In genomic region chr5:21987711-21988110, GRCm38 (mm10) we compare ENCODE assay signal across 28 mouse cellular contexts.
DNase-seq lines count a peak whose midpoint lies in the region; ATAC-seq and TF ChIP-seq lines count a peak whose summit lies in the region.
"Had no signal": no experiment of that assay in that cellular context is flagged by ENCODE, and none has a peak within 500 bp of the region (broad histone marks: within the 10 kb centered on the region; RNA-seq: fewer than 3 reads in every experiment).

No protein-coding gene starts in this region.

- H3K9me3 ChIP-seq in lung, embryonic 14.5 days (ENCODE audit: low read depth, low read length), result no peaks in the 10 kb centered on the region
- H3K9me3 ChIP-seq in lung, postnatal 0 days (ENCODE audit: low read length), result no peaks in the 10 kb centered on the region
- H3K9me3 ChIP-seq: limb, embryonic 13.5 days; liver, embryonic 12.5 days; neural tube, embryonic 13.5 days had no signal

- no peak for TF ChIP-seq POLR2A in thymus, adult 2 months (IDR thresholded peaks at IDR 0.05; ENCODE audit: control insufficient read depth, extremely low read depth, insufficient read depth, low read length, poor library complexity)

- H3K27ac ChIP-seq in lung, embryonic 14.5 days (ENCODE audit: low read depth), result no peak overlapping the region
- no peak overlapping the region for H3K27ac ChIP-seq in lung, postnatal 0 days (ENCODE audit: low read length)
- H3K27ac ChIP-seq in thymus, adult 2 months (ENCODE audit: control insufficient read depth, insufficient read depth, low read length), result no peak overlapping the region
- H3K27ac ChIP-seq: forebrain, embryonic 10.5 days; limb, embryonic 13.5 days; liver, embryonic 12.5 days; neural tube, embryonic 13.5 days had no signal

- no peak overlapping the region for H3K4me2 ChIP-seq in lung, embryonic 14.5 days
- no peak overlapping the region for H3K4me2 ChIP-seq in lung, postnatal 0 days (replicated peaks; ENCODE audit: low read depth, low read length)
- H3K4me2 ChIP-seq: heart, embryonic 12.5 days; limb, embryonic 13.5 days; liver, embryonic 12.5 days; neural tube, embryonic 13.5 days had no signal

- no peak overlapping the region for H3K4me3 ChIP-seq in lung, embryonic 14.5 days (ENCODE audit: low read depth, low read length)
- H3K4me3 ChIP-seq in lung, postnatal 0 days (ENCODE audit: low read depth, low read length), result no peak overlapping the region
- no peak overlapping the region for H3K4me3 ChIP-seq in thymus, adult 2 months (ENCODE audit: control insufficient read depth, insufficient read depth, low read length)
- H3K4me3 ChIP-seq: forebrain, embryonic 10.5 days; heart, embryonic 12.5 days; limb, embryonic 13.5 days; liver, embryonic 12.5 days; myocyte; neural tube, embryonic 13.5 days had no signal

- TF ChIP-seq CTCF in lung, embryonic 14.5 days (IDR thresholded peaks at IDR 0.05; ENCODE audit: low read depth), result no peak
- no peak for TF ChIP-seq CTCF in lung, postnatal 0 days (IDR thresholded peaks at IDR 0.05)
- no peak for TF ChIP-seq CTCF in thymus, adult 2 months (IDR thresholded peaks at IDR 0.05; ENCODE audit: borderline replicate concordance, control insufficient read depth, extremely low read depth, insufficient read depth, low read length, poor library complexity)

- no peaks in the 10 kb centered on the region for H3K27me3 ChIP-seq in lung, embryonic 14.5 days (ENCODE audit: insufficient read depth, low read length)
- H3K27me3 ChIP-seq in lung, postnatal 0 days (replicated peaks; ENCODE audit: insufficient read depth, low read length), result no peaks in the 10 kb centered on the region
- no peaks in the 10 kb centered on the region for H3K27me3 ChIP-seq in thymus, adult 2 months (ENCODE audit: control insufficient read depth, insufficient read depth, low read length)
- H3K27me3 ChIP-seq: CH12.LX; heart, embryonic 12.5 days; limb, embryonic 13.5 days; liver, embryonic 12.5 days; neural tube, embryonic 13.5 days had no signal

- ATAC-seq in frontal cortex, adult (ENCODE audit: low TSS enrichment), result peak; percentile 39; the same call in 1 of the 2 replicates
- ATAC-seq in lung, embryonic 14.5 days (ENCODE audit: insufficient read depth), result peak; percentile 74; the same call in 1 of the 2 replicates
- no peak for ATAC-seq in lung, postnatal 0 days
- ATAC-seq: liver, embryonic 12.5 days; Patski had no signal

- TF ChIP-seq EP300 in lung, postnatal 0 days (IDR thresholded peaks at IDR 0.05), result no peak

- no peak overlapping the region for H3K9ac ChIP-seq in lung, embryonic 14.5 days
- no peak overlapping the region for H3K9ac ChIP-seq in lung, postnatal 0 days (replicated peaks; ENCODE audit: low read depth)
- H3K9ac ChIP-seq: heart, embryonic 12.5 days; limb, embryonic 13.5 days; liver, embryonic 12.5 days; neural tube, embryonic 13.5 days had no signal

- H3K36me3 ChIP-seq in lung, embryonic 14.5 days (ENCODE audit: insufficient read depth), result no peaks in the 10 kb centered on the region
- H3K36me3 ChIP-seq in lung, postnatal 0 days (ENCODE audit: insufficient read depth, low read length), result no peaks in the 10 kb centered on the region
- no peaks in the 10 kb centered on the region for H3K36me3 ChIP-seq in thymus, adult 2 months (ENCODE audit: control insufficient read depth, insufficient read depth, low read length)
- H3K36me3 ChIP-seq: forebrain, embryonic 10.5 days; G1E; heart, embryonic 12.5 days; limb, embryonic 13.5 days had no signal

- no peaks in the 10 kb centered on the region for H3K4me1 ChIP-seq in lung, embryonic 14.5 days (ENCODE audit: insufficient read depth)
- H3K4me1 ChIP-seq in lung, postnatal 0 days (ENCODE audit: insufficient read depth, low read depth, low read length), result no peaks in the 10 kb centered on the region
- no peaks in the 10 kb centered on the region for H3K4me1 ChIP-seq in thymus, adult 2 months (replicated peaks; ENCODE audit: control insufficient read depth, insufficient read depth, low read length)
- H3K4me1 ChIP-seq: forebrain, embryonic 10.5 days; heart, embryonic 12.5 days; limb, embryonic 13.5 days; liver, embryonic 12.5 days; neural tube, embryonic 13.5 days had no signal

- DNase-seq in frontal cortex, postnatal 25 days (ENCODE audit: low spot score in 2 of 2), result no peak
- peak; percentile 79 for DNase-seq in lung, embryonic 14.5 days
- DNase-seq in lung, postnatal 0 days (ENCODE audit: low spot score), result no peak
- DNase-seq in adrenal gland, adult 8-10 months, result peak; percentile 22
- DNase-seq in adrenal gland, postnatal 14 days, result peak; percentile 59
- DNase-seq in layer of hippocampus, adult 18-20 months (ENCODE audit: low spot score in 2 of 2), result no peak
- DNase-seq in thymus, adult 2 months, result no peak
- DNase-seq: B cell, adult 2 months; cerebellum, adult 9-10 months; gastrocnemius, postnatal 10 days; heart, postnatal 10 days; kidney, adult 11 months; kidney, postnatal 4 days; layer of hippocampus, adult 9-11 months; lung, adult 18-20 months; midbrain, embryonic 14.5 days; right cerebral cortex, adult 18-20 months; thymus, postnatal 14 days had no signal

- 67% methylated on average over 5 of the region's 5 CpGs for WGBS in lung, embryonic 14.5 days
- 67% methylated on average over 5 of the region's 5 CpGs for WGBS in lung, postnatal 0 days
- 90% methylated on average over 5 of the region's 5 CpGs for WGBS in thymus, adult 2 months

Comparison
In these comparisons a context has a peak if more than half of its experiments do, and no peak if none do; other contexts are left out.
1. DNase-seq: peak in lung, embryonic 14.5 days (single experiment), adrenal gland, adult 8-10 months (single experiment) and adrenal gland, postnatal 14 days (single experiment); none in frontal cortex, postnatal 25 days (0 of 2), lung, postnatal 0 days (single experiment), layer of hippocampus, adult 18-20 months (0 of 2) and thymus, adult 2 months (single experiment).